Mouse (Mus musculus) cerebellum, postnatal 14 days (tissue): Measurements from ENCODE around the gene Efl1.

ENCODE experiments used
- DNase-seq, 2 experiments: peaks; one replicate each; pipeline ENCODE4 v3.0.0; 2021; ENCODE audit warnings: mixed read lengths in 2 of 2

Efl1 gene

GRCm38 (mm10) chr7:82820661-82821060 is 172.2 kb downstream of the Efl1 start:
- no peak for DNase-seq

- DNase-seq: no peak
These were observed 173.1 kb downstream of the Efl1 start for GRCm38 (mm10) chr7:82821501-82821900.

- DNase-seq: no peak
These were observed 174.1 kb downstream of the Efl1 start for GRCm38 (mm10) chr7:82822528-82822927.
